Mouse (Mus musculus): Measurements from ENCODE around the gene Il27ra. TPM values are rescaled to one million over a fixed set of nuclear protein-coding genes. Genes with fewer than 3 reads are reported as not detected.
"Not testable (repeated sequence)": the region's sequence is repeated elsewhere in the genome, so short reads cannot be mapped to it uniquely, and the experiment has no call there.

Gene Il27ra
- polyA plus RNA-seq, 1 experiment from 2014 or later, result 0.33 TPM

GRCm38 (mm10) chr8:84008362-84008761 lies 34.0 kb downstream of the Il27ra start:
- Histone ChIP-seq H3K4me2 (ENCODE audit: low read length) (no peak overlapping the region), H3K4me1 (ENCODE audit: control insufficient read depth, insufficient read depth, low read length) (peaks cover 17% of the 10 kb centered on the region), H3K36me3 (ENCODE audit: control insufficient read depth, insufficient read depth, low read length) (no peaks in the 10 kb centered on the region), H3K9me3 (ENCODE audit: control insufficient read depth, low read length) (no peaks in the 10 kb centered on the region), H3K27ac (replicated peaks; ENCODE audit: low read depth, low read length) (no peak overlapping the region), H3K27me3 (ENCODE audit: control insufficient read depth, insufficient read depth, low read length) (peaks cover 32% of the 10 kb centered on the region), H3K9ac (replicated peaks; ENCODE audit: low read length) (no peak overlapping the region), H3K4me3 (replicated peaks; ENCODE audit: low read depth, low read length) (no peak overlapping the region)
- DNase-seq (no peak), ATAC-seq (ENCODE audit: low FRiP score, low TSS enrichment) (no peak)
- WGBS, result 23% methylated on average over 7 of the region's 7 CpGs

- not testable (repeated sequence) for H3K4me3 ChIP-seq (replicated peaks; ENCODE audit: low read depth, low read length); H3K4me2 ChIP-seq (ENCODE audit: low read length); H3K9ac ChIP-seq (replicated peaks; ENCODE audit: low read length); H3K4me1 ChIP-seq (ENCODE audit: control insufficient read depth, insufficient read depth, low read length); H3K27ac ChIP-seq (replicated peaks; ENCODE audit: low read depth, low read length); ATAC-seq (ENCODE audit: low FRiP score, low TSS enrichment); H3K9me3 ChIP-seq (ENCODE audit: control insufficient read depth, low read length); DNase-seq; H3K36me3 ChIP-seq (ENCODE audit: control insufficient read depth, insufficient read depth, low read length)
- WGBS, result 96% methylated on average over 7 of the region's 7 CpGs
- H3K27me3 ChIP-seq (ENCODE audit: control insufficient read depth, insufficient read depth, low read length), result peaks cover 20% of the 10 kb centered on the region
Observed at GRCm38 (mm10) chr8:84005502-84005901, 36.9 kb downstream of the Il27ra start.

- Histone ChIP-seq H3K4me2 (ENCODE audit: low read length) (peak overlapping the region; percentile 88), H3K4me1 (ENCODE audit: control insufficient read depth, insufficient read depth, low read length) (peaks cover 5% of the 10 kb centered on the region), H3K4me3 (replicated peaks; ENCODE audit: low read depth, low read length) (peak overlapping the region; percentile 57), H3K9me3 (ENCODE audit: control insufficient read depth, low read length) (no peaks in the 10 kb centered on the region), H3K27ac (replicated peaks; ENCODE audit: low read depth, low read length) (0 out of 2 replicates have a peak overlapping the region, but pooled peaks have one; percentile 37), H3K27me3 (ENCODE audit: control insufficient read depth, insufficient read depth, low read length) (peaks cover 16% of the 10 kb centered on the region; the same call in 1 of the 2 replicates), H3K9ac (replicated peaks; ENCODE audit: low read length) (peak overlapping the region; percentile 69), H3K36me3 (ENCODE audit: control insufficient read depth, insufficient read depth, low read length) (peaks cover 7% of the 10 kb centered on the region)
- WGBS, result 1% methylated on average over 30 of the region's 30 CpGs
- DNase-seq, result peak; percentile 96
- ATAC-seq (ENCODE audit: low FRiP score, low TSS enrichment), result peak; percentile 86
Observed at GRCm38 (mm10) chr8:84004533-84005201, 37.7 kb downstream of the Il27ra start.

DNA sequence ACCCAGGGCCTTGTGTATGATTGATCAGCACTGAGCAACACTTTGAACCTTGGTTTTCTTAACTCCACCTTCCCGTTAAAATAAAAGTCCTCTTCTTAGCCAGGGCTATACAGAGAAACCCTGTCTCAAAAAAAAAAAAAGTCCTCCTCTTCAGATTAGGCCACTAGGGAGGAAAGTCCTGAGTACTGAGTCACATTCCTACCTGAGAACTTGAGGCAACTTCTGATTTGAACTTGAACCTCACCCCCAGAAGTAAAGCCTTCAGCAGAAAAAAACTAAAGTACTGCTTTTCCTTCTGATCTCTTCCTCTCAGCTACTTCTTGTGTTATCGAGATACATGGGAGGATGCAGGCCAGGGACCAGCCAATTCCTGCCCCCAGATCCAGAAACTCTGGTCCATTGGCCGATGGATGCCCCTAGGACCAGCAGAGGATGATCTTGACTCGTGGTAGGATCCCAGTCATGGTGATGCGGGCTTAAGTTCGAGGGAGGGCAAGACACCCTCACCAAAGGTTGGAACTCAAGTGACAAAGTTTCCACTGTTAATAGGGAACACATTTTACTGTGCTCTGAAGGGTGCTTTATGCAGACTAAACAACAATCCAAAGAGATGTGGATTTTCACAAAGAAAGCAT lies 38.7 kb downstream of the Il27ra start:
- peaks cover 12% of the 10 kb centered on the region for H3K36me3 ChIP-seq (ENCODE audit: control insufficient read depth, insufficient read depth, low read length)
- 74% methylated on average over 6 of the region's 6 CpGs for WGBS
- no peak overlapping the region for H3K9ac ChIP-seq (replicated peaks; ENCODE audit: low read length)
- ATAC-seq (ENCODE audit: low FRiP score, low TSS enrichment) (no peak), DNase-seq (no peak)
- H3K9me3 ChIP-seq (ENCODE audit: control insufficient read depth, low read length), result no peaks in the 10 kb centered on the region
- H3K4me2 ChIP-seq (ENCODE audit: low read length), result peak overlapping the region; percentile 88
- H3K4me3 ChIP-seq (replicated peaks; ENCODE audit: low read depth, low read length), result peak overlapping the region; percentile 57
- no peak overlapping the region for H3K27ac ChIP-seq (replicated peaks; ENCODE audit: low read depth, low read length)
- peaks cover 16% of the 10 kb centered on the region; the same call in 1 of the 2 replicates for H3K27me3 ChIP-seq (ENCODE audit: control insufficient read depth, insufficient read depth, low read length)
- peaks cover 14% of the 10 kb centered on the region for H3K4me1 ChIP-seq (ENCODE audit: control insufficient read depth, insufficient read depth, low read length)

GRCm38 (mm10) chr8:84002957-84003611 lies 39.3 kb downstream of the Il27ra start:
- no peak overlapping the region for H3K9ac ChIP-seq (replicated peaks; ENCODE audit: low read length)
- DNase-seq (no peak), ATAC-seq (ENCODE audit: low FRiP score, low TSS enrichment) (no peak)
- peaks cover 16% of the 10 kb centered on the region; the same call in 1 of the 2 replicates for H3K27me3 ChIP-seq (ENCODE audit: control insufficient read depth, insufficient read depth, low read length)
- WGBS, result 52% methylated on average over 12 of the region's 12 CpGs
- H3K4me2 ChIP-seq (ENCODE audit: low read length), result no peak overlapping the region
- no peak overlapping the region for H3K4me3 ChIP-seq (replicated peaks; ENCODE audit: low read depth, low read length)
- H3K36me3 ChIP-seq (ENCODE audit: control insufficient read depth, insufficient read depth, low read length), result peaks cover 12% of the 10 kb centered on the region
- H3K9me3 ChIP-seq (ENCODE audit: control insufficient read depth, low read length), result no peaks in the 10 kb centered on the region
- no peak overlapping the region for H3K27ac ChIP-seq (replicated peaks; ENCODE audit: low read depth, low read length)
- H3K4me1 ChIP-seq (ENCODE audit: control insufficient read depth, insufficient read depth, low read length), result peaks cover 16% of the 10 kb centered on the region

DNA sequence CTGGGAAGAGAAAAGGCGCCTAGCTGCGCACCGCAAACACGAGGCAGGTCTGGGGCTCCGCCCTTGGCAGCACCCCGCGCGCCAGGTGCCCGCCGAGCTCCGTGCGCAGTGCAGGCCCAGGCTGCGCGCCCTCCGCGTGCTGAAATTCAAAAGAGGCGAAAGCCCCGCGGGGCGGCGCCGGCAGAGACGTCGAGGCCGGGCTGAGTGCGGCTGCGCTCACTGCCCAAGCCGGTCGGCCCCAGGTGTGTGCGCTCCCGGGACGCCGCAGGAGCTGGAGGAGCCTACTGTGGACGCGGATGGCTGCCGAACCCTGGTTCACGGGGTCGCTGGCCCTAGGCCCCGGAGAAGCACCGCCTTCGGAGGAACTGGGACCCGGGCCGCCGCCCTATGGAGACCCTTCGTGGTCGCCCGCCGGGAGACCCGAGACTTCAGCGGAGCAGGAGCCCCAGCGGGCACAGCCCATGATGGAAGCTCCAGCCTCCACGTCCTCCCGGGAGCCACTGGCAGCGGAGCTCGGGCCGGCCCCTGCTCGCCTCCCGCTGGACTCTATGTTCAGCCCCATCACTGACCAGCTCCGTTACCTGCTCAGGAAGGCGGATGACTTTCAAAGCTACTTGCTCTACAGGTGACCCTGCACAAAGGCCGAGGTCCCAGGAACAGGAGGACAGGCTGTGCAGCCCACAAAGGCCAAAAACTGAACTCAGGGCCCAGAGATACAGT lies 40.9 kb downstream of the Il27ra start, which contains the start of gene 1700067K01Rik:
1700067K01Rik (plus strand) TSS at position 222 of the 720 bp plus-strand sequence.
- Histone ChIP-seq H3K9me3 (ENCODE audit: control insufficient read depth, low read length) (no peaks in the 10 kb centered on the region), H3K36me3 (ENCODE audit: control insufficient read depth, insufficient read depth, low read length) (peaks cover 12% of the 10 kb centered on the region), H3K27me3 (ENCODE audit: control insufficient read depth, insufficient read depth, low read length) (peaks cover 16% of the 10 kb centered on the region; the same call in 1 of the 2 replicates), H3K27ac (replicated peaks; ENCODE audit: low read depth, low read length) (no peak within 1 kb of the TSS), H3K4me3 (replicated peaks; ENCODE audit: low read depth, low read length) (0 out of 2 replicates have a peak within 1 kb of the TSS, but pooled peaks have one; percentile 5), H3K4me2 (ENCODE audit: low read length) (peak within 1 kb of the TSS; percentile 25), H3K9ac (replicated peaks; ENCODE audit: low read length) (no peak within 1 kb of the TSS; the same call in 1 of the 2 replicates), H3K4me1 (ENCODE audit: control insufficient read depth, insufficient read depth, low read length) (peaks cover 16% of the 10 kb centered on the region)
- DNase-seq (no peak), ATAC-seq (ENCODE audit: low FRiP score, low TSS enrichment) (no peak)
- WGBS, result 18% methylated on average over 61 of the region's 61 CpGs

DNA sequence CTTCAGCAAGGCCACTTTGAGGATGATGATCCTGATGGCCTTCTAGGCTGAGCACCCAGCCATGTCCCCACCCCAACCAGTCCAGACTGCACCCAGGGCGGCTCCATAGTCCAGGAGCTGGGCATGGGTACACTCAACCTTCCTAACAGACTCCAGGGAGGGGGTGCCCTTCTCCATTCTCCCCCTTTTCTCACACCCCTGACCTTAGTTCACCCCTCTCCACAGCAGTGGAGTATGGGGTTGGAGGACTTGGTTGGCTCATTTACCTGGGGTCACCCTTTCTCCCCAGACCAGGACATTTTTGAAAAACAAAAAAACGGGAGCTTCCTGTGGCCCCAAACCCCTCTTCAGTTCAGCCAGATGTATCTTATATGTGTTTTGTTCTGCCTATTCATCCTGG lies 42.6 kb downstream of the Il27ra start:
- H3K4me3 ChIP-seq (replicated peaks; ENCODE audit: low read depth, low read length), result no peak overlapping the region
- peaks cover 17% of the 10 kb centered on the region for H3K36me3 ChIP-seq (ENCODE audit: control insufficient read depth, insufficient read depth, low read length)
- H3K27ac ChIP-seq (replicated peaks; ENCODE audit: low read depth, low read length), result no peak overlapping the region
- DNase-seq (no peak), ATAC-seq (ENCODE audit: low FRiP score, low TSS enrichment) (no peak)
- 0 out of 2 replicates have a peak overlapping the region, but pooled peaks have one; percentile 67 for H3K9ac ChIP-seq (replicated peaks; ENCODE audit: low read length)
- peak overlapping the region; percentile 77 for H3K4me2 ChIP-seq (ENCODE audit: low read length)
- WGBS, result 90% methylated on average over 2 of the region's 2 CpGs
- peaks cover 16% of the 10 kb centered on the region for H3K4me1 ChIP-seq (ENCODE audit: control insufficient read depth, insufficient read depth, low read length)
- H3K9me3 ChIP-seq (ENCODE audit: control insufficient read depth, low read length), result no peaks in the 10 kb centered on the region
- H3K27me3 ChIP-seq (ENCODE audit: control insufficient read depth, insufficient read depth, low read length), result peaks cover 16% of the 10 kb centered on the region; the same call in 1 of the 2 replicates

GRCm38 (mm10) chr8:83999057-83999705 lies 43.2 kb downstream of the Il27ra start:
- H3K27ac ChIP-seq (replicated peaks; ENCODE audit: low read depth, low read length), result no peak overlapping the region
- H3K4me2 ChIP-seq (ENCODE audit: low read length), result peak overlapping the region; percentile 77
- H3K36me3 ChIP-seq (ENCODE audit: control insufficient read depth, insufficient read depth, low read length), result peaks cover 23% of the 10 kb centered on the region
- peaks cover 16% of the 10 kb centered on the region for H3K4me1 ChIP-seq (ENCODE audit: control insufficient read depth, insufficient read depth, low read length)
- 68% methylated on average over 16 of the region's 16 CpGs for WGBS
- no peak for DNase-seq
- H3K9me3 ChIP-seq (ENCODE audit: control insufficient read depth, low read length), result no peaks in the 10 kb centered on the region
- peak overlapping the region; percentile 72 for H3K4me3 ChIP-seq (replicated peaks; ENCODE audit: low read depth, low read length)
- no peak for ATAC-seq (ENCODE audit: low FRiP score, low TSS enrichment)
- peaks cover 16% of the 10 kb centered on the region; the same call in 1 of the 2 replicates for H3K27me3 ChIP-seq (ENCODE audit: control insufficient read depth, insufficient read depth, low read length)
- H3K9ac ChIP-seq (replicated peaks; ENCODE audit: low read length), result peak overlapping the region; percentile 67; the same call in 1 of the 2 replicates

Measured in midbrain, embryonic 14.5 days (tissue).